Mouse (Mus musculus): ENCODE measurements around the gene Slc16a9. TPM values are rescaled to one million over a fixed set of nuclear protein-coding genes. Genes with fewer than 3 reads are reported as not detected.
"Not testable (repeated sequence)": the region's sequence is repeated elsewhere in the genome, so short reads cannot be mapped to it uniquely, and the experiment has no call there.

Slc16a9 gene
- 1 to 10 TPM; 5.9 to 6.0 TPM for total RNA-seq (2021)
- long read RNA-seq, experiment 1, partial matches to known transcripts = 1 of 6 reads
- long read RNA-seq, experiment 1, other reads (novel, unspliced or antisense) = 2 of 6 reads
- long read RNA-seq, experiment 2, transcript Slc16a9-201 (6 exons, 3,756 nt) = major isoform, 5 of 6 reads
- long read RNA-seq, experiment 2, partial matches to known transcripts = 1 of 6 reads
- long read RNA-seq, experiment 2, other reads (novel, unspliced or antisense) = 0 of 6 reads

- intact Hi-C loops (cut with DNase I; ENCODE audit: low total_unique reads) = no loop called here
- DNase-seq = peak; percentile 78
Measured at GRCm38 (mm10) chr10:70244921-70245558, at the start of gene Slc16a9. Gene Slc16a9 (plus strand): TSS chr10:70245100.

GRCm38 (mm10) chr10:70195279-70195678, 49.6 kb upstream of the Slc16a9 start:
- DNase-seq = no peak
- intact Hi-C loops (cut with DNase I; ENCODE audit: low total_unique reads) = loop anchor here (5.0 to 10.0 kb wide), 2 partner anchors 60 to 102 kb away; no protein-coding TSS in a partner anchor

- intact Hi-C loops (cut with DNase I; ENCODE audit: low total_unique reads) = loop anchor here (5.0 to 10.0 kb wide), 2 partner anchors 59 to 102 kb away; no protein-coding TSS in a partner anchor
- DNase-seq = no peak
Measured at GRCm38 (mm10) chr10:70195786-70196185, 49.1 kb upstream of the Slc16a9 start.

- intact Hi-C loops (cut with DNase I; ENCODE audit: low total_unique reads) = loop anchor here (5.0 to 10.0 kb wide), 2 partner anchors 58 to 101 kb away; no protein-coding TSS in a partner anchor
- DNase-seq = peak; percentile 53
Measured at GRCm38 (mm10) chr10:70196666-70197065, 48.2 kb upstream of the Slc16a9 start.

GRCm38 (mm10) chr10:70197601-70198000, 47.3 kb upstream of the Slc16a9 start:
- intact Hi-C loops (cut with DNase I; ENCODE audit: low total_unique reads) = loop anchor here (5.0 to 10.0 kb wide), 2 partner anchors 57 to 100 kb away; no protein-coding TSS in a partner anchor
- no peak for DNase-seq

- intact Hi-C loops (cut with DNase I; ENCODE audit: low total_unique reads) = loop anchor here (5.0 to 10.0 kb wide), 2 partner anchors 57 to 99 kb away; no protein-coding TSS in a partner anchor
- DNase-seq = no peak
Measured at GRCm38 (mm10) chr10:70198012-70198411, 46.9 kb upstream of the Slc16a9 start.

- no peak for DNase-seq
- intact Hi-C loops (cut with DNase I; ENCODE audit: low total_unique reads) = loop anchor here (5.0 to 10.0 kb wide), 2 partner anchors 56 to 98 kb away; no protein-coding TSS in a partner anchor
Measured at GRCm38 (mm10) chr10:70198951-70199463, 45.9 kb upstream of the Slc16a9 start.

- intact Hi-C loops (cut with DNase I; ENCODE audit: low total_unique reads) = loop anchor here (5.0 to 10.0 kb wide), 2 partner anchors 55 to 98 kb away; no protein-coding TSS in a partner anchor
Measured at GRCm38 (mm10) chr10:70199466-70200210, 45.3 kb upstream of the Slc16a9 start.

GRCm38 (mm10) chr10:70200889-70201500, 43.9 kb upstream of the Slc16a9 start:
- intact Hi-C loops (cut with DNase I; ENCODE audit: low total_unique reads) = no loop called here
- no peak for DNase-seq

More at GRCm38 (mm10) chr10:70199466-70200210, 45.3 kb upstream of the Slc16a9 start:
- no peak for DNase-seq

GRCm38 (mm10) chr10:70204505-70205399, 40.1 kb upstream of the Slc16a9 start, which contains the start of gene Mrln:
Gene Mrln (plus strand): TSS chr10:70204664.
- DNase-seq = peak; percentile 32
- intact Hi-C loops (cut with DNase I; ENCODE audit: low total_unique reads) = no loop called here

GRCm38 (mm10) chr10:70211281-70211680, 33.6 kb upstream of the Slc16a9 start:
- intact Hi-C loops (cut with DNase I; ENCODE audit: low total_unique reads) = no loop called here
- DNase-seq = no peak

- DNase-seq = no peak
- intact Hi-C loops (cut with DNase I; ENCODE audit: low total_unique reads) = no loop called here
Measured at GRCm38 (mm10) chr10:70220971-70221370, 23.9 kb upstream of the Slc16a9 start.

- intact Hi-C loops (cut with DNase I; ENCODE audit: low total_unique reads) = not testable (repeated sequence)
Measured at GRCm38 (mm10) chr10:70222231-70222630, 22.7 kb upstream of the Slc16a9 start.

GRCm38 (mm10) chr10:70224571-70224970, 20.3 kb upstream of the Slc16a9 start:
- intact Hi-C loops (cut with DNase I; ENCODE audit: low total_unique reads) = no loop called here
- no peak for DNase-seq

More at GRCm38 (mm10) chr10:70222231-70222630, 22.7 kb upstream of the Slc16a9 start:
- not testable (repeated sequence) for DNase-seq

- no peak for DNase-seq
- intact Hi-C loops (cut with DNase I; ENCODE audit: low total_unique reads) = no loop called here
Measured at GRCm38 (mm10) chr10:70225760-70226159, 19.1 kb upstream of the Slc16a9 start.

GRCm38 (mm10) chr10:70226608-70227007, 18.3 kb upstream of the Slc16a9 start:
- no peak for DNase-seq
- intact Hi-C loops (cut with DNase I; ENCODE audit: low total_unique reads) = no loop called here

- intact Hi-C loops (cut with DNase I; ENCODE audit: low total_unique reads) = no loop called here
- peak; percentile 67 for DNase-seq
Measured at GRCm38 (mm10) chr10:70230352-70230751, 14.5 kb upstream of the Slc16a9 start.

GRCm38 (mm10) chr10:70237936-70238335, 7.0 kb upstream of the Slc16a9 start:
- DNase-seq = no peak
- intact Hi-C loops (cut with DNase I; ENCODE audit: low total_unique reads) = no loop called here
